Mouse (Mus musculus) heart, postnatal 0 days (tissue): Measurements from ENCODE around the gene Cbx1.

ENCODE experiments used
- CTCF ChIP-seq: IDR thresholded peaks from 2 replicates; pipeline ENCODE4 v1.5.1; 2016; ENCODE audit warnings: antibody characterized with exemption, control low read depth, low read depth
- EP300 ChIP-seq: IDR thresholded peaks from 2 replicates; pipeline ENCODE4 v1.6.1; 2016; ENCODE audit warnings: antibody characterized with exemption, low read depth

GRCm38 (mm10) chr11:96847240-96847639 is 58.3 kb downstream of the Cbx1 start:
- no peak for TF ChIP-seq CTCF
- TF ChIP-seq EP300, result no peak
